Mouse (Mus musculus): ENCODE data around the gene Cd59a. TPM values are rescaled to one million over a fixed set of nuclear protein-coding genes. Genes with fewer than 3 reads are reported as not detected.

The Cd59a gene
- polyA plus RNA-seq, 1 experiment from 2014 or later, result 29.2 TPM

DNA sequence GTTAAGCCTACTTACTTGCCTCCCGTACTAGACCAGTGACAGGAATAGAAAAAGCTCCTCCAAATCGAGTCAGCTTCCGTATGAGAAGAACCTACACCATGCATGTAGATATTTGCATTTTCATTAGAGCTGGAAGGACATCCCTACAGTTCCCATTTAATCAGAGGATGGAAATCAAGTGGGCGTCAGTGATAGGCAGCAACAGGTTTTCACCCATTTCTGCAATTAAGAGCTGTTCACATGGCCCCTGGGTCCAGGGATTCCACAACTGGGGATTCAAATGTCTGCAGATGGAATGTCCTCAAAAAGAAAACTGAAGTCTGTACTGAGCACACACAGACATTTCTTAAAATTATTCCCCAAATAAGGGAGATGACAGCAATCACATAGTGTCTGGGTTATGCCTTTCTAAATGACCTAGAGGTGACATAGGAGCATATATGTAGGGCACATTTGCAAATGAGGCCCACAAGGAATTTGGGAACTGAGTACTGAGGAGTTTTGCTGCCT lies 68.4 kb downstream of the Cd59a start:
- Histone ChIP-seq H3K4me1 (ENCODE audit: control insufficient read depth, insufficient read depth, low read length) (peaks cover 9% of the 10 kb centered on the region; the same call in 1 of the 2 replicates), H3K9ac (ENCODE audit: low read length) (no peak overlapping the region), H3K4me3 (ENCODE audit: low read depth, low read length) (no peak overlapping the region), H3K36me3 (ENCODE audit: control insufficient read depth, insufficient read depth, low read length) (no peaks in the 10 kb centered on the region), H3K27me3 (ENCODE audit: control insufficient read depth, insufficient read depth, low read length) (no peaks in the 10 kb centered on the region), H3K4me2 (no peak overlapping the region), H3K27ac (ENCODE audit: low read depth, low read length) (no peak overlapping the region), H3K9me3 (ENCODE audit: control insufficient read depth, low read length) (no peaks in the 10 kb centered on the region)
- WGBS, result 88% methylated on average over 4 of the region's 4 CpGs
- ATAC-seq (ENCODE audit: low FRiP score) (no peak), DNase-seq (ENCODE audit: low spot score, missing footprints) (peak; percentile 54)

Other genes starting within 250 kb of the Cd59a start
- 25.8 and 28.6 TPM in 2 replicates for gene Lmo2, start 137.8 kb upstream of the Cd59a start, polyA plus RNA-seq (2014; fragmentation: Nextera tagmentation; extraction: Ambion mirVana)
- 60.1 and 72.8 TPM in 2 replicates for gene Fbxo3, start 68.1 kb upstream of the Cd59a start, polyA plus RNA-seq (2014; fragmentation: Nextera tagmentation; extraction: Ambion mirVana)
- gene 4931422A03Rik, start 67.4 kb upstream of the Cd59a start, polyA plus RNA-seq (2014; fragmentation: Nextera tagmentation; extraction: Ambion mirVana), result 1.1 and 1.5 TPM in 2 replicates
- not detected in 2 replicates for gene Gm10912, start 30.0 kb upstream of the Cd59a start, polyA plus RNA-seq (2014; fragmentation: Nextera tagmentation; extraction: Ambion mirVana)
- gene Gm10799, start 27.3 kb upstream of the Cd59a start, polyA plus RNA-seq (2014; fragmentation: Nextera tagmentation; extraction: Ambion mirVana), result not detected in 2 replicates
- gene Cd59b, start 26.0 kb upstream of the Cd59a start, polyA plus RNA-seq (2014; fragmentation: Nextera tagmentation; extraction: Ambion mirVana), result 1.9 and 5.6 TPM in 2 replicates
- 0.16 and 0.34 TPM in 2 replicates for gene A930018P22Rik, start 27.0 kb downstream of the Cd59a start, polyA plus RNA-seq (2014; fragmentation: Nextera tagmentation; extraction: Ambion mirVana)